Mouse (Mus musculus) intestine, embryonic 16.5 days (tissue): ENCODE measurements around the gene Dcaf5. TPM values are rescaled to one million over a fixed set of nuclear protein-coding genes. Genes with fewer than 3 reads are reported as not detected.
"Not testable (repeated sequence)": the region's sequence is repeated elsewhere in the genome, so short reads cannot be mapped to it uniquely, and the experiment has no call there.

Experiments
- ATAC-seq: fragments of 200-750 bp; cut with Nextera tagmentation; 2 replicates; pipeline ENCODE4 v1.8.0; 2017; ENCODE audit warnings: moderate TSS enrichment, moderate library complexity
- H3K27ac ChIP-seq: fragments of 300-500 bp; sonication (generic); 2 replicates; pipeline ENCODE4 v1.5.1; 2014; ENCODE audit warnings: mild to moderate bottlenecking, low read length
- H3K27me3 ChIP-seq: fragments of 300-500 bp; sonication (generic); replicated peaks from 2 replicates; pipeline ENCODE4 v1.6.1; 2014; ENCODE audit warnings: low read length, control low read depth, mixed read lengths; ENCODE audit not compliant: control insufficient read depth, insufficient read depth
- H3K36me3 ChIP-seq: fragments of 300-500 bp; sonication (generic); 2 replicates; pipeline ENCODE4 v1.6.1; 2014; ENCODE audit warnings: low read length, control low read depth; ENCODE audit not compliant: control insufficient read depth, insufficient read depth
- H3K4me1 ChIP-seq: fragments of 300-500 bp; sonication (generic); 2 replicates; pipeline ENCODE4 v1.6.1; 2014; ENCODE audit warnings: low read length, control low read depth, mixed read lengths; ENCODE audit not compliant: control insufficient read depth, insufficient read depth
- H3K4me2 ChIP-seq: fragments of 300-500 bp; sonication (generic); 2 replicates; pipeline ENCODE4 v1.6.1; 2014; ENCODE audit warnings: low read depth, low read length, control low read depth
- H3K4me3 ChIP-seq: fragments of 300-500 bp; sonication (generic); 2 replicates; pipeline ENCODE4 v1.5.1; 2014; ENCODE audit warnings: mild to moderate bottlenecking, low read length
- H3K9ac ChIP-seq: fragments of 300-500 bp; sonication (generic); 2 replicates; pipeline ENCODE4 v1.6.1; 2014; ENCODE audit warnings: low read depth, low read length
- H3K9me3 ChIP-seq: fragments of 300-500 bp; sonication (generic); 2 replicates; pipeline ENCODE4 v1.6.1; 2016; ENCODE audit warnings: low read length, control low read depth; ENCODE audit not compliant: control insufficient read depth
- WGBS: fragments of 180-500 bp; shearing (Covaris S2); extraction: QIAGEN DNeasy Blood & Tissue Kit; methylation state at CpG from one replicate; pipeline ENCODE4 v1.1.7; 2014; 5-methylcytosine and 5-hydroxymethylcytosine counted together
- polyA plus RNA-seq: library from polyadenylated mRNA; unstranded; fragments of >200 nt; fragmentation: Nextera tagmentation; extraction: Ambion mirVana; gene quantifications from 2 replicates; pipeline ENCODE4 v1.2.1, GENCODE M21; 2015

Dcaf5 gene
- 7.9 and 9.3 TPM in 2 replicates for polyA plus RNA-seq

GRCm38 (mm10) chr12:80436336-80436976 is at the start of gene Dcaf5:
Gene Dcaf5 (minus strand): TSS chr12:80436601.
- peak within 1 kb of the TSS; percentile 97 for H3K9ac ChIP-seq
- peak within 1 kb of the TSS; percentile 83 for H3K4me3 ChIP-seq
- peak within 1 kb of the TSS; percentile 81 for H3K4me2 ChIP-seq
- under 1% methylated on average over 74 of the region's 79 CpGs for WGBS
- H3K9me3 ChIP-seq, result no peaks in the 10 kb centered on the region
- no peaks in the 10 kb centered on the region for H3K27me3 ChIP-seq
- no peaks in the 10 kb centered on the region for H3K36me3 ChIP-seq
- H3K4me1 ChIP-seq, result peaks cover 19% of the 10 kb centered on the region
- peak within 1 kb of the TSS; percentile 98 for H3K27ac ChIP-seq
- peak; percentile 81 for ATAC-seq

DNA sequence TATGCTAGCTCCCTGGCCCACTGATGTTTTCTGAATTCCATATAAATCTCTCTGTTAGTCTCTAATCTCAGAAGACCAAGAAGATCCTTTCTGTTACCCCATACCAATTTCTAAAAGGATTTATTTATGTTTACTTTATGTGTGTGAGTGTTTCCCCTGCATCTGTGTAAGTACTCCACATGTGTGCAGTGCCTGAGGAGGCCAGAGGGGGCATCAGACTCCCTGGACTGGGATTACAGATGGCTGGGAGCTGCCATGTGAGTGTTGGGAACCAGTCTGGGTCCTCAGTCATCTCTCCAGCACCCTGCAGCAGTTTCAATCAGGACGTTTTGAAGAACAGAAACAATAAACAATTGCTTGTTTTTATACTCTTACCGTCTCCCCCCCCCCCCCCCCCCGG is 47.0 kb upstream of the Dcaf5 start:
- Histone ChIP-seq H3K9me3 (no peaks in the 10 kb centered on the region), H3K4me2 (no peak overlapping the region), H3K4me1 (no peaks in the 10 kb centered on the region), H3K4me3 (no peak overlapping the region), H3K27me3 (no peaks in the 10 kb centered on the region), H3K36me3 (no peaks in the 10 kb centered on the region; the same call in 1 of the 2 replicates), H3K9ac (no peak overlapping the region), H3K27ac (no peak overlapping the region)
- 70% methylated on average over 3 of the region's 3 CpGs for WGBS
- ATAC-seq, result no peak

- Histone ChIP-seq H3K9me3 (no peaks in the 10 kb centered on the region), H3K27me3 (no peaks in the 10 kb centered on the region)
- no peak for ATAC-seq
Measured at GRCm38 (mm10) chr12:80479986-80480385, 43.6 kb upstream of the Dcaf5 start.

GRCm38 (mm10) chr12:80473731-80474130 is 37.3 kb upstream of the Dcaf5 start:
- Histone ChIP-seq H3K4me1 (no peaks in the 10 kb centered on the region), H3K9me3 (no peaks in the 10 kb centered on the region), H3K36me3 (no peaks in the 10 kb centered on the region), H3K27ac (no peak overlapping the region), H3K9ac (no peak overlapping the region), H3K4me3 (no peak overlapping the region), H3K27me3 (no peaks in the 10 kb centered on the region), H3K4me2 (no peak overlapping the region)
- no peak for ATAC-seq
- 88% methylated on average over 3 of the region's 3 CpGs for WGBS

More at GRCm38 (mm10) chr12:80479986-80480385, 43.6 kb upstream of the Dcaf5 start:
- no peak overlapping the region for H3K4me3 ChIP-seq
- no peak overlapping the region for H3K4me2 ChIP-seq
- WGBS, result 89% methylated on average over 3 of the region's 3 CpGs
- no peaks in the 10 kb centered on the region for H3K4me1 ChIP-seq
- no peak overlapping the region for H3K9ac ChIP-seq
- H3K27ac ChIP-seq, result no peak overlapping the region
- no peaks in the 10 kb centered on the region; the same call in 1 of the 2 replicates for H3K36me3 ChIP-seq

DNA sequence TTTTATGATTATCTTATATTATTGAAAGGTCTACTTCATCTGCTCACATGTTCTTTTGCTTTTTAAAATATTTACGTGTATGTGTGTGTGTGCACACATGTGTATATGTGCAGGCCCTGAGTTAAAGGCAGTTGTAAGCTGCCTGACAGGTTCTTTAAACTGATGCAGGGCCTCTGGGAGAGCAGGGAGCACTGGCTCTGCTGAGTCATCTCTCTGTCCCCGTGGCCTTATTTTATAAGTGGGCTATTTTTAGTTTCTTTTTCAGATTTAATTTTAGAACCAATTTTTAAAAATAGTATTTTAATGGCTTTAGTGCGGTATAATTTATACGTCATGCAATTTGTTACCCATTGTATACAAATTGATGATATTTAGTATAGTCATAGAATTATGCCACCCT is 35.5 kb upstream of the Dcaf5 start:
- H3K27me3 ChIP-seq, result no peaks in the 10 kb centered on the region

GRCm38 (mm10) chr12:80470206-80470605 is 33.8 kb upstream of the Dcaf5 start:
- Histone ChIP-seq H3K36me3 (no peaks in the 10 kb centered on the region), H3K4me1 (no peaks in the 10 kb centered on the region), H3K4me2 (no peak overlapping the region), H3K4me3 (no peak overlapping the region), H3K27me3 (no peaks in the 10 kb centered on the region), H3K9ac (no peak overlapping the region), H3K27ac (no peak overlapping the region), H3K9me3 (no peaks in the 10 kb centered on the region)
- 83% methylated on average over 2 of the region's 2 CpGs for WGBS
- no peak for ATAC-seq

More for the DNA sequence above, 35.5 kb upstream of the Dcaf5 start:
- Histone ChIP-seq H3K4me2 (no peak overlapping the region), H3K9me3 (no peaks in the 10 kb centered on the region), H3K36me3 (no peaks in the 10 kb centered on the region), H3K27ac (no peak overlapping the region), H3K4me3 (no peak overlapping the region), H3K9ac (no peak overlapping the region), H3K4me1 (no peaks in the 10 kb centered on the region)
- 66% methylated on average over 4 of the region's 4 CpGs for WGBS
- no peak for ATAC-seq

DNA sequence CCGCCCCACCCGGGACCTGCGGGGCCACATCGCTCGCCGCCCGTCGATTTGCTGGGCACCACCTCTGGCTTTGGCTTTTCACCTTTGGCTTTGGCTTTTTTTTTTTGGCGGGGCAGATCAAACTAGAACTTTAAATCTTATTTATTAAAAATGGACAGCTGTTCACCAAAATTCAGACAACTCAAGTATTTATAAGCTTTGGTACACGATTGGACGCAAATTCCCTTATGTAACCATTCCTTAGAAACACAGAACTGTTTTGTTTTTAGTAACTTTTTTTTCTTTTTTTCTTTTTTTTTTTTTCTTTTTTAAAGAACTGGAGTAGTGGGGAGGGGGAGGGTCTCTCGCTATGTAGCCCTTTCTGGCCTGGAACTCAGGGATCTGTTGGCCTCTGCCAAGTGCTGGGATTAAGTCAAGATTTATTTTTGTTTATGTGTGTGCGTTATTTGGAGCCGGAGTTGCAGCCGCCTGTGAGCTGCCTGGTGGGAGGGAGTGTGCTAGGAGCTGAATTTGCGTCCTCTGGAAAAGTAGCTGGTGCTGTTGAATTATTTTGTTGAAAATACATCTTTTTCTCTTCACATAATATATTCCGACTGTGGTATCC is 27.4 kb upstream of the Dcaf5 start:
- Histone ChIP-seq H3K9me3 (no peaks in the 10 kb centered on the region), H3K4me3 (peak overlapping the region; percentile 80), H3K4me2 (peak overlapping the region; percentile 68), H3K4me1 (no peaks in the 10 kb centered on the region), H3K36me3 (no peaks in the 10 kb centered on the region), H3K27ac (peak overlapping the region; percentile 83), H3K9ac (peak overlapping the region; percentile 80), H3K27me3 (no peaks in the 10 kb centered on the region)
- no peak; the same call in 1 of the 2 replicates for ATAC-seq
- WGBS, result 9% methylated on average over 17 of the region's 17 CpGs

DNA sequence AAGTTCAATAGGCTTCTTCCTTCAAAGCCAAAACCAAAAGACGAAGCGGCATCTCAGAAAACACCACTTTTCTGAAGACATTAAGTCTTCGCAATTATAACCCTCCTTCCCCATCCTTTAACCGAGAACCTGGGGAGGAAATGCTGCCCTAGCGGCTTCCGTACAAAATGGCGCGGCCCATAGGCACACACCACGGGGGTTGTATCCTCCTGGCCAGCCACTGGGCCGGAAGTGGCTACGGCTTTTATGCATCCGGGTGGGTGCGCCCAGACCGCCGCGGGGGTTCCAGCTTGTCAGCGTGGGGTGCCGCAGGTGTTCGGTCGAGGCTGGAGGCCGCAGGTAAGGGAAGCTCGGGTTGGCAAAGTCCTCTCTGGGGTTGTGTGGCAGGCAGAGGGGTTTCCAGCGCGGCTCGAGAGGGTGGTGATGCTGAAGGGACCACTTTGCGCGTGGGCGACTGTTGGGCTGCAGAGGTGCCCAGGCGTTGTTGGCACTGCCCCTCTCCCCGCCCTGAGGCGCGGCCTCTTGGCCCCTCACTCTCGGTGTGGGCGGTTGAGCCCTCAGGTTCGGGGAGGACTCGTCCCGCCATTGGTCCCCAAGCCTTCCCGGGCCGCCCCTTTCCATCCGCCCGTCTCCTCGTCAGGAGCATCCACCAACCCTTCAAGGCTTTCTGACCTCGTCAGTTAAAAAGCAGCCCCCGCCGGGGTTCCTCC is 26.7 kb upstream of the Dcaf5 start, which contains the start of gene Exd2:
TSS of gene Exd2 (plus strand) at position 154 of the 710 bp plus-strand sequence.
- Histone ChIP-seq H3K4me1 (no peaks in the 10 kb centered on the region), H3K4me2 (peak within 1 kb of the TSS; percentile 68), H3K9ac (peak within 1 kb of the TSS; percentile 80), H3K9me3 (no peaks in the 10 kb centered on the region), H3K4me3 (peak within 1 kb of the TSS; percentile 80), H3K27ac (peak within 1 kb of the TSS; percentile 83), H3K36me3 (no peaks in the 10 kb centered on the region), H3K27me3 (no peaks in the 10 kb centered on the region)
- WGBS, result under 1% methylated on average over 42 of the region's 45 CpGs
- peak; percentile 99 for ATAC-seq

DNA sequence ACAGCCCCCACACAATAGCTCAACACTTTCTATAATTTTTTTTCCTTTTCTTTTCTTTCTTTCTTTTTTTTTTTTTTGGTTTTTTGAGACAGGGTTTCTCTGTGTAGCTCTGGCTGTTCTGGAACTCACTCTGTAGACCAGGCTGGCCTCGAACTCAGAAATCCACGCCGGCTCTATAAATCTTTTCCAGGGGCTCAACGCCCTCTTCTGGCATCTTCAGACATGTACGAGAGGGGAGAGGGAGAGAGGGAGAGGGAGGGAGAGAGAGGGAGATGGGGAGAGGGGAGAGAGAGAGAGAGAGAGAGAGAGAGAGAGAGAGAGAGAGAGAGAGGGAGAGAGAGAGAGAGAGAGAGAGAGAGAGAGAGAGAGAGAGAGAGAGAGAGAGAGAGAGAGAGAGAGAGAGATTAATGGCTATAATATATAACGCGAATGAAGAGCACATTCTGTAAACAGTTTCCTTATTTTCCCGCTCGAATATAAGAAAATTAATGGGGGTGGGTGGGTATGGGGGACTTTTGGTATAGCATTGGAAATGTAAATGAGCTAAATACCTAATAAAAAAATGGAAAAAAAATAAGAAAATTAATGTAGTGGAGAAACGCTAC is 26.0 kb upstream of the Dcaf5 start:
- not testable (repeated sequence) for H3K9me3 ChIP-seq, H3K27ac ChIP-seq, ATAC-seq, H3K27me3 ChIP-seq, H3K36me3 ChIP-seq, H3K4me1 ChIP-seq
- peak overlapping the region; percentile 68 for H3K4me2 ChIP-seq
- H3K9ac ChIP-seq, result 0 out of 2 replicates have a peak overlapping the region, but pooled peaks have one; percentile 80
- peak overlapping the region; percentile 80 for H3K4me3 ChIP-seq
- WGBS, result 8% methylated on average over 10 of the region's 10 CpGs
